Mouse (Mus musculus) ES-Bruce4 (cell line): ENCODE results near the gene Celf5. TPM values are rescaled to one million over a fixed set of nuclear protein-coding genes. Genes with fewer than 3 reads are reported as not detected.
A peak's percentile ranks its signal among the peaks of the same experiment; 100 is the strongest.

Source experiments
- H3K27ac ChIP-seq: 2 replicates; pipeline ENCODE4 v1.5.1; 2012; ENCODE audit warnings: low read length, inconsistent platforms; ENCODE audit not compliant: insufficient read depth
- H3K27me3 ChIP-seq: 2 replicates; pipeline ENCODE4 v1.6.1; 2012; ENCODE audit warnings: mild to moderate bottlenecking, low read length, inconsistent platforms; ENCODE audit not compliant: control insufficient read depth, poor library complexity, insufficient read depth, severe bottlenecking
- H3K36me3 ChIP-seq: 2 replicates; pipeline ENCODE4 v1.6.1; 2012; ENCODE audit warnings: inconsistent platforms, mild to moderate bottlenecking, low read length, moderate library complexity; ENCODE audit not compliant: control insufficient read depth, poor library complexity, insufficient read depth, severe bottlenecking
- H3K4me1 ChIP-seq: one replicate; pipeline ENCODE4 v1.8.1; 2011; ENCODE audit warnings: low read length; ENCODE audit not compliant: control insufficient read depth, insufficient read depth
- H3K4me3 ChIP-seq: 2 replicates; pipeline ENCODE4 v1.5.1; 2011; ENCODE audit warnings: low read depth, mild to moderate bottlenecking, low read length
- H3K9ac ChIP-seq: 2 replicates; pipeline ENCODE4 v1.6.1; 2012; ENCODE audit warnings: low read depth, mild to moderate bottlenecking, inconsistent platforms; ENCODE audit not compliant: poor library complexity, severe bottlenecking
- H3K9me3 ChIP-seq: replicated peaks from 2 replicates; pipeline ENCODE4 v1.6.1; 2012; ENCODE audit warnings: mild to moderate bottlenecking, low read length, inconsistent platforms; ENCODE audit not compliant: control insufficient read depth, poor library complexity, insufficient read depth, severe bottlenecking
- CTCF ChIP-seq: IDR thresholded peaks from one replicate; pipeline ENCODE4 v1.8.1; 2011; ENCODE audit warnings: low read depth, low read length
- EP300 ChIP-seq: IDR thresholded peaks from 2 replicates; pipeline ENCODE4 v1.6.1; 2011; ENCODE audit warnings: low read depth, low read length; ENCODE audit not compliant: insufficient read depth
- POLR2A ChIP-seq: IDR thresholded peaks from one replicate; pipeline ENCODE4 v1.8.1; 2011; ENCODE audit warnings: low read length; ENCODE audit not compliant: insufficient read depth
- polyA plus RNA-seq: library from polyadenylated mRNA; stranded (reverse); fragments of >200 nt; gene quantifications from 2 replicates; pipeline ENCODE4 v1.2.4, GENCODE M21; 2011; ENCODE audit warnings: low read depth; ENCODE audit not compliant: missing spikeins, insufficient read depth, insufficient read length

Gene Celf5
- polyA plus RNA-seq, result 27.5 and 30.5 TPM in 2 replicates

DNA sequence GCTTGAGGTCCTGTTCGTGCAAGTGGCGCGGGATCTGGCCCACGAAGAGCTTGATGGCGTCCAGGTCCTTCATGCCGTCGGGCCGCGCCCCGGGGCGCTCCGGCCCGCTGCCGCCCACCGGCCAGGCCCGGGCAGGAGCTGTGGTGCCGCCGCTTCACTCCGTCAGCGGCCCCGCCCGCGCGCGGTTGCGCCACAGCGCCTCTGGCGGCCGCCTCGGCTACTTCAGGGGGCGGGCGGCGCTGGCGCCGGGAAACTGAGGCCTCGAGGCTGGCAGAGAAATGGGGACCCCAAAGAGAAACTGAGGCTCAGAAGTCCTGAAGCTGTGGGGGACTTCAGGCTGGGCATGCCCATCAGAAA, at the start of gene Celf5:
Celf5 (minus strand) TSS at position 177 of the 357 bp plus-strand sequence.
- Histone ChIP-seq H3K9ac (peak within 1 kb of the TSS; percentile 74), H3K4me1 (peaks cover 2% of the 10 kb centered on the region), H3K27me3 (no peaks in the 10 kb centered on the region), H3K4me3 (peak within 1 kb of the TSS; percentile 85), H3K36me3 (peaks cover 4% of the 10 kb centered on the region; the same call in 1 of the 2 replicates), H3K27ac (no peak within 1 kb of the TSS), H3K9me3 (no peaks in the 10 kb centered on the region)
- peak; percentile 23 for TF ChIP-seq POLR2A
- TF ChIP-seq CTCF, result peak; percentile 46
- TF ChIP-seq EP300, result no peak

DNA sequence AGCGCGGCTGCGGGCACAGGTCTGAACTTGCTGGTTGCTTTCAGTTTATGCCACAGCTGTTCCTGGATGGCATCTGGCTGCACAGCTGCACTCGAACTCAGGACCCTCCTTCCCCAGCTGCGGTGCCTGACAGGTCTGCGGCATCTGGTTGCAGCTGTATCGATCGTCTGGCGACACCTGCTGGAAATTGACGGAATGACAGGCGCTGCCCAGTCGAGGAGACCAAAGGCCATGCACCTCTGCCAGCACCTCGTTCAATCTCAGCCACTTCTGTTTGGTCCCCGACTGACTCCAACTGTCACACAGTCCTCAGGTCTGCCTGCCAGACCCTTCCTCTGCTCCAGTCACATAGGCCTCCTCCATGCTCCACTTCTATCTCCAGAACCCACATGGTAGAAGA, 44.3 kb upstream of the Celf5 start:
- H3K9ac ChIP-seq, result no peak overlapping the region
- TF ChIP-seq EP300 (peak; percentile 34; the same call in 1 of the 2 replicates), CTCF (peak; percentile 99), POLR2A (no peak)
- no peaks in the 10 kb centered on the region for H3K9me3 ChIP-seq
- no peaks in the 10 kb centered on the region for H3K36me3 ChIP-seq
- H3K4me3 ChIP-seq, result no peak overlapping the region
- peaks cover 2% of the 10 kb centered on the region for H3K4me1 ChIP-seq
- H3K27ac ChIP-seq, result no peak overlapping the region
- no peaks in the 10 kb centered on the region for H3K27me3 ChIP-seq

DNA sequence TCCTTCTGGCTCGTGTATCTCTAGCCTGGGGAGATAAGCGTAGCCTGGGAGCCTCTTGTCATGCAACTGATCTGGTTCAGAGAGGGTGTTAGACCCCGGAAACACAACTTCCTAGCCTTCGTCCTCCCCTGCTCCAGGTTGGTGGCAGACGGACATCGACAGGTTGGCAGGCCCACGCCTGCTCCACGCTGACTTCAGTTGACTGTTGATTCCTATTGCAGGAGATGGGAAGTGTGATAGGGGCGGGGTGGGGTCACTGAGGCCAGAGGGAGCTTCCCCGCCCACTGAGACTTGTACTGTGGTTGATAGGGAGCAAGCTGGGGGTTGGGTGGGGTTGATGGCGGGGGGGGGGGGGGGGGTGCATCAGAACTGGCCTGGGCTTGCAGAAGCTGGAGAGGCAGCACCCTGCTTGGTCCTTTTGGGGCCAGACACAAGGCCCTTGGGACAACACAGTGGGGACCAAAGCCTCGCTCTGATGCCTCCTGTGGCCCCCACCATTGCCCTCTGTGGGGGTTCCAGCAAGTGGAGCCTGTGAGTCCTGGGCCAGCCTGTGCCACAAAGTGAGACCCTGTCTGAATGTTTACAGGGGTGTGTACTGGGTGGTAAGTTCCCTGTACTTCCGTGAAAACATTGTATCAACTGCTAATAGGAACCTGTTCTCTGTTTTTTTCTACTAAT, 42.6 kb upstream of the Celf5 start:
- H3K27me3 ChIP-seq, result no peaks in the 10 kb centered on the region
- H3K9ac ChIP-seq, result peak overlapping the region; percentile 53; the same call in 1 of the 2 replicates
- no peaks in the 10 kb centered on the region for H3K36me3 ChIP-seq
- no peaks in the 10 kb centered on the region for H3K9me3 ChIP-seq
- H3K4me1 ChIP-seq, result peaks cover 2% of the 10 kb centered on the region
- no peak overlapping the region for H3K4me3 ChIP-seq
- TF ChIP-seq POLR2A, result no peak
- no peak for TF ChIP-seq EP300
- TF ChIP-seq CTCF, result no peak
- 0 out of 2 replicates have a peak overlapping the region, but pooled peaks have one; percentile 1 for H3K27ac ChIP-seq

DNA sequence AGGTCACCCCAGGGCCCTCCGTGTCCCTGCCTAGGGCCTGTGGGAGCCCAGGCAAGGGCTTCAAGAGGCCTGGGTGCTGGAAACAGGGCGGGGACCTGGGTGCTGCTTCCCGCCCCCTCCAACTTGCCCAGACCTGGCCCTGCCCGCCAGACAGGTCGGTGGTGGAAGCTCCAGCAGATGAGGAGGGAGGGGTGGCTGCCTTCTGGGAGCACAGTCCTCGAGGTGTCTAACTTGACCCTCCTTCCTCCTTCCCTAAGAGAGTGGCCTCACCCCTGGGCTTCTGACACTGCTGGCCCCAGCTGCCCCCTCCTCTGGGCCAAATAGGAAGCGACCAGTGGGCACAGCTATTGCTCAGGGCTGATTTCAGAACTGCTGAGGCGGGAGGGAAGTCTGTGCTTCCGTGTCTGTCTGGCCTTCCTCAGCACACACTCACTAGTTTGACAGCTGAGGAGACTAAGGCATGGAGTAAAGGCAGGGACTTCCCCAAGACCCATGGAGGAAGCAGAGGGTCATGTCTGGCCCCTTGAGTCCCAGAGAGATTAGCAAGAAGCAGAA, 41.6 kb upstream of the Celf5 start, which contains the start of gene Gna15:
Gna15 (minus strand) TSS at position 175 of the 555 bp plus-strand sequence.
- Histone ChIP-seq H3K4me3 (peak within 1 kb of the TSS; percentile 28), H3K27me3 (no peaks in the 10 kb centered on the region), H3K9ac (peak within 1 kb of the TSS; percentile 53), H3K4me1 (peaks cover 2% of the 10 kb centered on the region), H3K27ac (0 out of 2 replicates have a peak within 1 kb of the TSS, but pooled peaks have one; percentile 1), H3K36me3 (no peaks in the 10 kb centered on the region), H3K9me3 (no peaks in the 10 kb centered on the region)
- no peak for TF ChIP-seq EP300
- TF ChIP-seq CTCF, result no peak
- no peak for TF ChIP-seq POLR2A

DNA sequence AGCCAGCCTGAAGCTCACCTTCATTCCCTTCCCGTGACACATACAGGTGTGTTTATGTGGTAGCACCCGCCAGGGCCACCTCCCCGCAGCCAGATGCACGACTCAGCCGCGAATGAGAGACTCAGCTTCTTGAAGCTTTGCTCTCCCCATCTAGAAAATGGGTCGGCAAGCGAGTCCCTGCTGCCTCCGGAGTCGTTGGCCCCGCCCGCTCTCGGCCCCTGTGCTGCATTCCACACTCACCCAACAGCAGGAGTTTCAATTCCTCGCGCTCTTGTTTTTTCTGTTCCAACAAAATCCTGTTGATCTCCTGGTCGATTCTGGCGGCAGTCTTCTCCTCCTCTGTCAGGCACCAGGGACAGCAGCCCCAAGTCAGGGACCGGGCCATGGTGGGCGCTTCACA, 41.1 kb upstream of the Celf5 start:
- TF ChIP-seq POLR2A, result no peak
- TF ChIP-seq EP300, result no peak
- no peak for TF ChIP-seq CTCF
- H3K27me3 ChIP-seq, result no peaks in the 10 kb centered on the region
- no peaks in the 10 kb centered on the region for H3K36me3 ChIP-seq
- H3K4me1 ChIP-seq, result peaks cover 2% of the 10 kb centered on the region
- no peak overlapping the region for H3K27ac ChIP-seq
- no peaks in the 10 kb centered on the region for H3K9me3 ChIP-seq
- peak overlapping the region; percentile 35 for H3K9ac ChIP-seq
- peak overlapping the region; percentile 28 for H3K4me3 ChIP-seq

DNA sequence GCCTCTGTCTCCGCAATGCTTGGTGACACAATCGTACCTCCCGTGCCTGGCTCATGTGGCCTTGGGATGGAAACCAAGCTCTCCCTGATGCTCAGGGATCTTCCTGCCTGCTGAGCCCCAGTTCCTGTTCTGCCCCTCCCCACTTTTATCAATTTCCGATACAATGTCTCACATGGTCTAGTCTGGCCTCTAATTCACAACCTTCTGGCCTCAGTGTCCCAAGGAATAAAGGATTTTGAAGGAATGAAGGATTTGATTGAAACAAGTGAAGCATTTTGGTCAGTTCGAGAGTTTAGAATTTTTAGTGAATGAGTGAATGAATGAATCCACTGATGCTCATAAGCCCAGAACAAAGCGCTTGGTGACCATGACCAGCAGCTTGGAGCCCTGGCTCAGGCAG, 40.6 kb upstream of the Celf5 start:
- Histone ChIP-seq H3K9ac (peak overlapping the region; percentile 35), H3K4me1 (peaks cover 2% of the 10 kb centered on the region), H3K9me3 (no peaks in the 10 kb centered on the region), H3K27ac (no peak overlapping the region), H3K27me3 (no peaks in the 10 kb centered on the region), H3K36me3 (no peaks in the 10 kb centered on the region), H3K4me3 (peak overlapping the region; percentile 28)
- TF ChIP-seq POLR2A (no peak), EP300 (no peak), CTCF (no peak)
